Mouse (Mus musculus): ENCODE measurements at regions not wholly inside any gene's neighbourhood (a gene's known extent, or its start where the extent isn't known, plus 50 kb on each side); places are given as distances from the start of the nearest gene placed in this dataset.

DNA sequence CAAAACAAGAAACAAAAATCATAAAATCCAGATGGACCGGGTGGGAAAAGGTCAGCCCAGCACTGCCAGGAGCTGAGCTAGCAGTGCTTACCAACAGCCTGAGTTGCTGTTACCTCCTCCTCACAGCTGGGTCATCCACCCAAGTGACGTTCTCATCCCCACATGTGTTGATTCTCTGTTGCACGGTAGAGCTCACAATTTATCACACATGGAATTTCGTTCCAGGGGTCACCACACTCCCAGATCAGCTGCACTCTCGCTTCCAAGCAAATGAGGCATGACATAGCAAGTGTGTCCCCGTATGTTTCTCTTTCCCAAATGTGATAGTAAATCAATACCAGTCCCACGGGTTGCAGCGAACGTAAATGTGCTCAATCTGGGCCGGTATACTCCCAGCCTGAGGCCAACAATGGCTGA, 445.1 kb upstream of the Mctp2 start:
- DNase-seq, result no peak

GRCm38 (mm10) chr7:72753053-72753559, 446.7 kb upstream of the Mctp2 start:
- no peak for DNase-seq

- DNase-seq, result no peak
Measured at GRCm38 (mm10) chr7:72762711-72763110, 456.3 kb upstream of the Mctp2 start.

DNA sequence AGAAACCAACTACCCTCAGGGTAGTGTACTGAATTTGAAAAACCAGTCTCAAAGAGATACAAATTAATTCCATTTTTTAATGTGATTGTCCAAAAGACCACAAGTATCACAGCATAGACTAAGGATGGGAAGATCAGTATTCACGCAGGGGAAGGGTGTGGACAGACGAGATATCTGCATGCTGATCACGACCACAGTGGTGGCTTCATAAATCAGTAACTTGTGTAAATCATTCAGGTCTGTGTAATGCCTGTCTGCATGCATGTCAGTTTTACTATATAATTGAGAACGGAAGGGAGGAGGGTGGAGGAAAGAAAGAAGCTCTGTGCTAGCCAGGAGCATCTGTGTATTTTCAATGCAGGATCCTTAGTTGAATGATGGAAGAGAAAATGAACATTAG, 462.3 kb upstream of the Mctp2 start:
- DNase-seq, result no peak

DNA sequence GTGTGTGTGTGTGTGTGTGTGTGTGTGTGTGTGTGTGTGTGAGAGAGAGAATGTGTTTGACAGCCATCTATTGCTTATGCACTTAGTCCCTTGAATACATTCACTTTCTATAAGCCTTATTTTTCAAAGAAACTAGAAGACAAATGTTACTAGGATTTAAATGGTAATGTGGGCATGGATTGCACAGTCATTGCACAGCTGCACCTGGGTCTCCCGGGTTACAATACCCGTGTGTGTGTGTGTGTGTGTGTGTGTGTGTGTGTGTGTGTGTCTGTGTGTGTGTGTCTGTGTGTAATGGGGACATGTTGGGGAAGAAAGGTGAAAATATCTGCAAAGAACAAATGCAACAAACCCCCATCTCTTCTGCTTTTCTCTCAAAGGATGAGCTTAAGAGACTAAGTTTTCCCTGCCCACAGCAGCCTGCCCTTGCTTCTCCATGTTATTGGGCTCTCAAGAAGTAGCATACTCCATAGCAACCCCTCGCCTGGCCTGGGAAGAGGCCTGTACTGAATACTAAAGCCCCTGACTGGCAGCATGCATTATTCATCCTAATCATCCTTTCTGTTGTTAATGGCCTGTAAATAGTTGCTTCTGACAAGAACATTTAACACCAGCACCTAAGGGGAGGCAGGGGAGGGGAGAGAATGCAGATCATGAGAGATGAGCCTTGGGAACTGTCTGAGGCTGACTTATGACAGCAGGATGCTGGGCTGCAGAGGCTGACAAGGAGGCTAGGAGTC, 467.8 kb upstream of the Mctp2 start:
- no peak for DNase-seq

DNA sequence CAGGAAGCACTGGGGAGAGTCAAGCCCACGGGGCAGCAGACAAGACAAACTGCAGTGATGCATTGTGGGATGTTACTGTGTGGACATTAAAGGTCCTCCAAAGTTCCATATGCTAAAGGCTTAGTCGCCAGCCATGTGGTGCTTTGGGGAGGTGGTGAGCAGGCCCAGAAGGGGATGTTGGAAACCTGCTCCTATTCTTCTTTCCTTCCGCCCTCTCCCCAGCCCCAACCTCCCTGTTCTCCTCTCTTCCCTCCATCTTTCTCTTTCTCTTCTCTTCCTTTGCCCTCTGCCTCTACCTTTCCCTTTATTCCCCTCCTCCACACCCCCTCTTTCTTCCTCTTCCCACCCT, 468.3 kb upstream of the Mctp2 start:
- DNase-seq, result no peak

GRCm38 (mm10) chr7:72787306-72787705, 480.9 kb upstream of the Mctp2 start:
- DNase-seq, result no peak

DNA sequence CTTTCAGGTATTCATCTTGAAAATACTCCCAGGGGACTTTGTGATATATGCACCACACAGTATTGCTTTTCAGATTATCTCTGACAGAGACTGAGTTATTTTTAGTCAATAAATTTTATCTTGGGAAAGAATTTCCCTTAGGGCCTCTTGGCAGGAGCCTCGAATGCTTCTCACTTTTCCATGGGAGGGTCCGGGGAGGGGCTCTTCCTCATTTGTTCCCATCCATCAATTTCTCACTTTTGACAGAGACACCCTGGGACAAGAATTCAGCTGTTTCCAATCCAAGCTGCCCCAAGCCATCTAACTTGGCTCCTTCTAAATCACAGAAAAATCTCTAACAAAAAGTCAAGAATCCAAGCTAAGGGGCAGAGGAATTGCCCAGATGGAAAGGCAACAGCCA, 481.9 kb upstream of the Mctp2 start:
- no peak for DNase-seq

DNA sequence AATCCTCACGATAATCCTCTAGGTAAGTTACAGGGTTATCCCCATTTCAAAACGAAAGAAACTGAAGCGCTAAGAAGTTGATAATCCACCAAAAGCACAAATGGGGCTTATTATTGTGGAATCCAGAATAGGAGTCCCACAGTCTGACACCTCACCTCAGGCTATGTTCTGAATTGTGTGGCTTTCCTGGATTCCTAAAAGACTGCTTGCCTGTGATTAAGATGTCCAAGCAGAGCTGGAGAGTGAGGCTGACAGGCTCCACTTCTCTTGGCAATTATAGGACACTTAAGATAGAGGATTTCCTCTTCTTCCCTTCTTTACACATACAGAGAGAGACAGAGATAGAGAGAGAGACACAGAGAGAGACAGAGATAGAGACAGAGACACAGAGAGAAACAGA, 515.7 kb upstream of the Mctp2 start:
- DNase-seq, result no peak

DNA sequence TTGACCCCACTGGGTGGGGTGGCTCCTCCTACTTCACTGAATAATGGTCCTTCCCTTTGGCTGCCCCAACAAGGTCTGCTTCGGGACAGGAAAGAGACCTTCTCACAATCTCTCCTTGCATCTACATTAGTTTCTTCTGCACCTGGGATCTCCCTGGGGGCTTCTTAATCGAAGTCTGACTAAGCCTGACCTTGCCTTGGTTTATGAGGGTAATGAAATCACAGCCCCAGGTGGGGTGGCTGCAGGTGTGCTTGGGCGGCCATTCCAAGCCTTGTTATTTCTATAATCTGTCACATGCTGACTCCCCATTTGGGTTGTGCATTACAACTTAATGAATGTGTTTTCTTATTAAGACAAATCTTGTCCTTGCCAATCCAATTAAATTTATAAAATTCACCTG, 520.2 kb upstream of the Mctp2 start:
- no peak for DNase-seq

GRCm38 (mm10) chr7:72835423-72835822, 529.0 kb upstream of the Mctp2 start:
- no peak for DNase-seq

DNA sequence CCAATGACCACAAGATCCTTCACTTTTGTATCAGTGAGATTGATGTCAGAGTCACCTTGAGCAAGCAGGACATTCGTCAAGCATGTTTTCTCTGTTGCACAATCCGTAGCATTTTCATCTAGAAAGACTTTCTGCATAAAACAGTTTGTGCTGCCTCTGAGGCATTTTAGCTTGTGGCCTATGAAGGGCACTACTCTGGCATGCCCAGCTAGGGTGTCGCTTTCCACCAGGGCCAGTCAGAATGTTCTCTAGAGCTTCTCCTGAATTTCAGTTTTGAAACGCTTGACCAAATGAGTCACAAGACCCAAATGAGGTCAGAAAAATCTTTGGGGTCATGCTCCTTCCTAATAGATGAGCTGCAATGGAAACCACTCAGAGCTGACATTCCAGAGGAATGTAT, 529.6 kb upstream of the Mctp2 start:
- no peak for DNase-seq

DNA sequence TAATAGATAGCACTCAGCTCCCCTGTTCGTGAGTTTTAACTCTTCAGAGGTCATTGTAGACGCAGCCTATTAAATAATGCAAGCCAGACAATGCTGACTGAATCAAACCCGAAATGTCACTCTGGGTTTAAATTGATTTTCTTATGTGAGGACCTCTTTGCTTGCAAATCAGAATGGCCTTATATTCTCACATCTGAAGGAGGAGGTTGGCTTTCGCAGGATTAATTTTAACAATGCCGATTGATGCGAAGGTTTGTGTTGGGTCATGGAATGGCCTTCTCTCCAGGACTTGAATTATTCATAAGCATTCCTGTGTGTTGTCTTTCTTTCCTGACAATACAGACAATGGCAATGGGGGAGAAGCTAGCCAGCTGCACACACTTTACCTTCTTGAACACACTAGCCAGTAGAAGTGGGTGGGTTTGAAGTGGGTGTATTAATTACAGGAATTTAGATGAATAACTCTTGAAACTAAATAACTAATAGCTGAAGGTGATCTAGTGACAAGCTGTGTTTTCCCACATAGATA, 530.1 kb upstream of the Mctp2 start:
- DNase-seq, result no peak

GRCm38 (mm10) chr7:72837992-72838655, 531.7 kb upstream of the Mctp2 start:
- DNase-seq, result no peak

- DNase-seq, result no peak
Measured at GRCm38 (mm10) chr7:72851346-72851745, 524.0 kb upstream of the Rgma start.

DNA sequence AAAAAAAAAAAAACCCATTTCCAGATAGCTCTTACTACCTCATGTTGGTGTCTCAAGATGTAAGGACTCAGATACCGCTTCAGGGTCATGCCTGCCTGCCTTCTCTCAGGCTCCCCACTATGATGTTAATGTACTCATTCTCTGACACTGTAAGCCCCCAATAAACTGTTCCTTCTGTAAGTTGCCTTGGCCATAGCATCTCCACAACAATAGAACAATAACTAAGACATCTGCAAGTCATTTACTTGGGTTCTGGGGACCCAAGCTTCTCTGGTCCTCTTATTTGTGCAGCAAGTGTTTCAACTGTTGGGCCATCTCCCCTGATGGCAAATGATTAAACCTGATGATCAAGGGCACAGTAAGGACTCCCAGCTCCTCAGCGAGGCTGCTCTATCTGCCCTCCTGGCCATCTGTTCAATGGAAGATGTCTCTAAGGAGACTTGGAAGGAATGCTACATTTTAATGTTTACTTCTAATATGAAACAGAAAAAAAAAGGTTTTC, 520.8 kb upstream of the Rgma start:
- DNase-seq, result no peak

DNA sequence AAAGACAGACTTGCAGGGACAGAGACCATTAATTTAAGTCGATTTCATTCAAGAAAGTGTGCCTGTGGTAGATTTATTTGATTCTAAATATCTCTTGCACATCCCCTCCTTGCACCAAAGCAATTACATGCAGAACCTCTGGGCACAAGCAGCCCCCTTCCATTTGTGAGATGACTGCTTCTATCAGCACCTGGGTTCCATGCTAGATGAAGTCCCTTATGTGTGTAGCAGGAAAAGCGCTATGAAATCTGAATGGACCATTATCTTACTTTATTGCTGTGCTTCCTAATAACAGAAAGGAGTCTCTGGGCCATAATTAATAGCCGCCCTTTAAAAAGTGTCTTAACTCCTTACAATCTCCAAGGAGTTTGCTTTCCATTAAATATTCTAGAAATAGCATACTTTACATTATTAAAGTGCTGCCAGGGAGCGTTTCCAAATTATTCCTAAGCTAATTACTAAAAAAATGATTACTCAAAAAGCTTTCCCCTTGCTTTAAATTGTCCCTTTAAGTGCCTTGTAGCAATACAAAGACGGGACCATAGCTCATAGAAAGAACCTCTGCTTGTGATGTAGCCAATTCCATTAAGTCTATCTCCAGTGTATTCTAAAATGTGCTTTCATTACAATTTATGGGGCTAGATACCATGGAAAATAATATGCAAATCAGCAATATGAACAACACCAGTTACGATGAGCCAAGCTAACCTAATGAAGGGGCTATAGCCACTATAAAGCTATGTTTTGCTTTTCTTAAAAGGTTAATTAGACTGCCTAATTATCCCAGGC, 508.1 kb upstream of the Rgma start:
- no peak for DNase-seq

GRCm38 (mm10) chr7:72869068-72869467, 506.2 kb upstream of the Rgma start:
- DNase-seq, result no peak

- no peak for DNase-seq
Measured at GRCm38 (mm10) chr7:72900816-72901215, 474.5 kb upstream of the Rgma start.

DNA sequence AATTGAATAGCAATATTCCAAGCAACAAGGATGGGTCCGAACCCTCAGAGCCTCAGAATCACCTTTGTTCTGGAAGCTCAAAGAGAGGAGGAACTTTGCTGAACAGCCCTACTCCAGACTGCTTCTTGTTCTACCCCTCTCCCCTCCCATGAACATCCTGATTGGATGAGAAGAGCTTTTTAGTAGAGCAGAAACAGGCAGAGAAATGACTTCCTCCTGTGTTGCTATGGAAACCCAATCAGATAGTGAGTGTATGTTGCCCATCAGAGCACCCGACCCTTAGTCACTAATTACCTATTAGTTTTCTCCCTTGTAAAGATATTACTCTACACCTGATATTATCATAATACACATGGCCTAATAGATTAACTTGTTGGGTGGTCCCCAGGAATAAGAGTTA, 469.4 kb upstream of the Rgma start:
- no peak for DNase-seq

DNA sequence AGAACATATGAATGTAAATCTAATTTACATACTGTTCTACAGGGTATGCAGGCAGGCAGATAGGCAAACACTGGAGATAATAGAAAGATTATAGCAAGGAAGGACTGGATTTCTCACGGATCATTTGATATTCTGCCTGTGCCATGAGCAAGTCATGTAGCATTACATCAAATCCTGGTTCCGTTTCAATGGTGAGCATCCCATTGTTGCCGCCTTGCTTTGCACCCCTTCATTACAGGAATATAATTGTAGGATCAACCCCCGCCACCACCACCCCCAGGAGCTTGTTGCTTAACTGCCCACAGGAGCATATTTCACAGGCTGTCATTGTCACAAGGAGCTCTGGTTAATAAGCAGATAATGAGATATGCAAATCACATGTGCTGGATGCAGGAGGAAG, 468.8 kb upstream of the Rgma start:
- no peak for DNase-seq

DNA sequence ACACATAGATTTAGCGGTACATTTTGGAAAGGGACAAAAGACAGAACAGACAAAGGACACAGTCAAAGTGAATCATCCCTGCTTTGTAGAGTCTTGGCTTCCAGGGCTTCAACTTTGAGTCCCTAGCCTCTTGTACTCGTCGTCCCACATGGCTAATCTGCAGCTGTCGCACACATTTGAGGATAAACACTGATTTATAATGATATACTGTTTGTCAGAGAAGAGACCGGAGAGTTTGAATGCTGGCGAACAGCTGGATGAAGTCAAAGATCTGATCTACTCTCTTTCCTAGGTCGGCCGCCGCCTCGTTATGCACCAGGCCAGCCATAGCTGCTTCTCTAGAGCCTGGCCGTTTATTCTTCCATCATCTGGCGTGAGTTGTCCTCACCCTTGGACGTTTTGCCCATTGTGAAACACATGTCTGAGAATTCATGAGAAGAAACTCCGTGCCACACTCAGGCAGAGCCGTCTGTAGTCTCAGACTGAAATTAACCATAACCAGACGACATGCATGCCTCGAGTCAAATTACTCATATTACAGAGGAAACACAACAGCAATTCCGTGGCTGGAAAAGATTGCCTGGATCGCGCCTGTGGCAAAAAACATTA, 448.4 kb upstream of the Rgma start:
- DNase-seq, result no peak

- DNase-seq, result no peak
Measured at GRCm38 (mm10) chr7:72938842-72939241, 436.5 kb upstream of the Rgma start.
